Mouse (Mus musculus): ENCODE measurements around the gene Lrrc37a.

DNA sequence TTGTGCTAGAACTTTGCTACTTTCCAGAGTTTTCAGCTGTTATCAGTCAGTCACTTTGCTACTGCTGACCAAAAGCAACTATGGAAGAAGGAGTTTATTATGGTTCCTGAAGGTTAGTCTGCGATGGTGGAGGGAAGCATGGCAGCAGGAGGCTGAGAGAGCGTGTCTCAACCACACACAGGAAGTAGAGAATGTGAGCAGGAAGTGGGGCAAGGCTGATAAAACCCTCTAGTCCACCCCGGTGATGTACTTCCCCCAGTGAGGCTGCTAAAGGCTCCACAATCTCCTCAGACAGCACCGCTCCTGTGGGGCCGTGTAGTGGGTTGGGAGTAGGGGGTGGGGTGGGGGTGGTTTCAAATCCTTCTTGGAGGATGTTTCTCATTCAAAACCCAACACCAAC lies 68.1 kb downstream of the Lrrc37a start:
- no peak for TF ChIP-seq CTCF (IDR thresholded peaks at IDR 0.05; ENCODE audit: low read depth)
- no peak for TF ChIP-seq EP300 (IDR thresholded peaks at IDR 0.05; ENCODE audit: low read depth)
